Mouse (Mus musculus): ENCODE data around the gene Dctn2. TPM values are rescaled to one million over a fixed set of nuclear protein-coding genes. Genes with fewer than 3 reads are reported as not detected.
"Not testable (repeated sequence)": the region's sequence is repeated elsewhere in the genome, so short reads cannot be mapped to it uniquely, and the experiment has no call there.

Gene Dctn2
- polyA plus RNA-seq, 1 experiment from 2014 or later: 174 TPM

DNA sequence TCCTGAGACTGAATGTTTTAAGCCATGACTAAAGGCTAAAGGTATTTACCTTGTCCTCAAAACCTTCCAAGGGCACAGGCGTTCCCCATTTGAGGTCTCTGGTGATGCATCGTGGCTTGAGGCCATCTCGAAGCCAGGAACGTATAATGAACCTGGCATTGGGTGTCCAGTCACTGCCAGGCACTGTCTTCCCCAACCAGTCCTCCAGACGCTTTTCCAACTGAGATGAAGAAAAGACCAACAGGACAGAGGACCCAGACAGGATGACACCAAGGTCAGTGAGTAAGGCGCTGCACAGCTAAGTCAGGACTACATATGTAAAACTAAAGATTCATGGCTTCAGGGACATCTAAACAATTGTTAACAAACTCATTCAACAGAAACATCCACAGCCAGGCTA, 34.2 kb downstream of the Dctn2 start:
- H3K27me3 ChIP-seq: no peaks in the 10 kb centered on the region
- H3K4me1 ChIP-seq (replicated peaks): no peaks in the 10 kb centered on the region
- H3K9ac ChIP-seq (replicated peaks): no peak overlapping the region
- no peak for ATAC-seq (ENCODE audit: insufficient number of reproducible peaks, insufficient read depth, low FRiP score, low TSS enrichment, low read depth)
- no peak overlapping the region for H3K27ac ChIP-seq
- no peak overlapping the region for H3K4me3 ChIP-seq (replicated peaks)
- no peak overlapping the region for H3K4me2 ChIP-seq
- H3K36me3 ChIP-seq: peaks cover 99% of the 10 kb centered on the region
- no peaks in the 10 kb centered on the region for H3K9me3 ChIP-seq
- WGBS: 97% methylated on average over 6 of the region's 6 CpGs

DNA sequence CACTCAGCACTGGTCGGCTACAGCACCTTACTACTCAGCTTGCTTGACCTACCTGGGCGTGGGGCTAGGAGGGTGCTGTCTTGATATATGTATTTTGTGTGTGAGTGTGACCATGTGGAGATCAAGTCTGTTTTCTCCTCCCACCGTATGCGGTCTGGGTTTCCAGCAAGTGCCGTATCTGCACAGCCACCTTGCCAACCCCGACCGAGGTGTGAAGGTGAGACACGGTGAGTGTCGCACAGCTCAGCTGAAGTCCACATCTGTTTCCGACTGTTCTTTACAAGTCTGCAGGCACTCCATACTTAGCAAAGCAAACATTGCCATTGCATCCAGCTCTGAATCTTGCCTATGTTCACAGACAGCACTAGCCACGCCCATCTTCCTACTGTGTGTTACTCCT, 37.0 kb downstream of the Dctn2 start:
- ATAC-seq (ENCODE audit: insufficient number of reproducible peaks, insufficient read depth, low FRiP score, low TSS enrichment, low read depth): no peak
- H3K9me3 ChIP-seq: no peaks in the 10 kb centered on the region
- no peak overlapping the region for H3K27ac ChIP-seq
- 95% methylated on average over 11 of the region's 11 CpGs for WGBS
- no peak overlapping the region for H3K4me3 ChIP-seq (replicated peaks)
- peak overlapping the region; percentile 18; the same call in 1 of the 2 replicates for H3K9ac ChIP-seq (replicated peaks)
- H3K4me2 ChIP-seq: no peak overlapping the region
- no peaks in the 10 kb centered on the region for H3K27me3 ChIP-seq
- peaks cover 99% of the 10 kb centered on the region for H3K36me3 ChIP-seq
- H3K4me1 ChIP-seq (replicated peaks): no peaks in the 10 kb centered on the region

DNA sequence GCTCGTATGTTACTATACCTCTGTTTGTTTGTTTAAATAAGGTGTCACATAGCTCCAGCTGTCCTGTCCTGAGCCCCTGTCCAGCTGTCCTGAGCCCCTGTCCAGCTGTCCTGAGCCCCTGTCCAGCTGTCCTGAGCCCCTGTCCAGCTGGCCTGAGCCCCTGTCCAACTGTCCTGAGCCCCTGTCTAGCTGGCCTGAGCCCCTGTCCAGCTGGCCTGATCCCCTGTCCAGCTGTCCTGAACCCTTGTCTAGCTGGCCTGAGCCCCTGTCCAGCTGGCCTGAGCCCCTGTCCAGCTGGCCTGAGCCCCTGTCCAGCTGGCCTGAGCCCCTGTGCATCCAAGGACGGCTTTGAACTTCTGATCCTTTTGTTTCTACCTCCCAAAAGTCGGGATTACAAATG, 43.0 kb downstream of the Dctn2 start:
- H3K4me2 ChIP-seq; ATAC-seq (ENCODE audit: insufficient number of reproducible peaks, insufficient read depth, low FRiP score, low TSS enrichment, low read depth); H3K4me3 ChIP-seq (replicated peaks); H3K4me1 ChIP-seq (replicated peaks); H3K9me3 ChIP-seq; H3K27ac ChIP-seq; H3K27me3 ChIP-seq; H3K9ac ChIP-seq (replicated peaks): not testable (repeated sequence)
- 87% methylated on average over 3 of the region's 3 CpGs for WGBS
- peaks cover 58% of the 10 kb centered on the region for H3K36me3 ChIP-seq

DNA sequence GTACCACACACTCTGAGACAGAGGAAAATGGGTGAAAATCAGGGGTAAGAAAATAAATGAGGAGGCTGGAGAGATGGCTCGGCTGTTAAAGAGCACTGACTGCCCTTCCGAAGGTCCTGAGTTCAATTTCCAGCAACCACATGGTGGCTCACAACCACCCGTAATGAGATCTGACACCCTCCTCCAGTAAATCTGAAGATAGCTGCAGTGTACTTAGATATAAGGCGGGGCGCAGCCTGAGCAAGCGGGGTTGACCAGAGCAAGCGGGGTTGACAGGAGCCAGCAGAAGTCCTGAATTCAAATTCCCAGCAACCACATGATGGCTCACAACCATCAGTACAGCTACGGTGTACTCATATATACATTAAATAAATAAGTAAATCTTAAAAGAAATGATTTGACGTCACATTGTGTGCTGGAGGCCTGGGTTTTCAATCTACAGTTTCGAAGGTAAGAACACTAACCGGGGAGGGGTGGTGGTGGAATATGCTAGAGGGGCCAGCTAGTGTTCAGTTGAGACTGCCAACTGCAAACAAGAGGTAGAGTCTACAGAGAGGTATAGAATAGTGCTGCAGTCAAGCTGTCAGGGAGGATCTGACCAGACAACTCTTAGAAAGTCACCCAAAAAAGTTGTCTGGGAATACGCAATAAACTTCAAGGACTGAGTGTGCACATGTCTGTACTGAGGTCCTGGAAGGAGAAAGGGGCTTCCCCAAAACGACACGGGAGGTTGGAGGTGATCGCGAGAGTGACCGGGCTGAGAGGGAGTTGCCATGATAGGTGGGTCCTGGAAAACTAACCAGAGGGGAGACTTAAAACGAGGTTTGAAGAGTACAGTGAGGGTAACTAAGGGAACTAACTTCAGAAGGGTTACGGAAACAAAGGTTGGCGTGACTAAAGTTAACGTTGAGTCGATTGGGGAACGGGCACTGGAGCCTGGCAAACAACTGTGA, 44.6 kb downstream of the Dctn2 start:
- H3K4me1 ChIP-seq (replicated peaks): peaks cover 10% of the 10 kb centered on the region
- peak overlapping the region; percentile 80 for H3K27ac ChIP-seq
- peak overlapping the region; percentile 73 for H3K4me2 ChIP-seq
- H3K27me3 ChIP-seq: no peaks in the 10 kb centered on the region
- peak overlapping the region; percentile 82 for H3K4me3 ChIP-seq (replicated peaks)
- ATAC-seq (ENCODE audit: insufficient number of reproducible peaks, insufficient read depth, low FRiP score, low TSS enrichment, low read depth): peak; percentile 40
- 37% methylated on average over 23 of the region's 23 CpGs for WGBS
- H3K9ac ChIP-seq (replicated peaks): peak overlapping the region; percentile 79
- H3K9me3 ChIP-seq: no peaks in the 10 kb centered on the region
- peaks cover 42% of the 10 kb centered on the region for H3K36me3 ChIP-seq

DNA sequence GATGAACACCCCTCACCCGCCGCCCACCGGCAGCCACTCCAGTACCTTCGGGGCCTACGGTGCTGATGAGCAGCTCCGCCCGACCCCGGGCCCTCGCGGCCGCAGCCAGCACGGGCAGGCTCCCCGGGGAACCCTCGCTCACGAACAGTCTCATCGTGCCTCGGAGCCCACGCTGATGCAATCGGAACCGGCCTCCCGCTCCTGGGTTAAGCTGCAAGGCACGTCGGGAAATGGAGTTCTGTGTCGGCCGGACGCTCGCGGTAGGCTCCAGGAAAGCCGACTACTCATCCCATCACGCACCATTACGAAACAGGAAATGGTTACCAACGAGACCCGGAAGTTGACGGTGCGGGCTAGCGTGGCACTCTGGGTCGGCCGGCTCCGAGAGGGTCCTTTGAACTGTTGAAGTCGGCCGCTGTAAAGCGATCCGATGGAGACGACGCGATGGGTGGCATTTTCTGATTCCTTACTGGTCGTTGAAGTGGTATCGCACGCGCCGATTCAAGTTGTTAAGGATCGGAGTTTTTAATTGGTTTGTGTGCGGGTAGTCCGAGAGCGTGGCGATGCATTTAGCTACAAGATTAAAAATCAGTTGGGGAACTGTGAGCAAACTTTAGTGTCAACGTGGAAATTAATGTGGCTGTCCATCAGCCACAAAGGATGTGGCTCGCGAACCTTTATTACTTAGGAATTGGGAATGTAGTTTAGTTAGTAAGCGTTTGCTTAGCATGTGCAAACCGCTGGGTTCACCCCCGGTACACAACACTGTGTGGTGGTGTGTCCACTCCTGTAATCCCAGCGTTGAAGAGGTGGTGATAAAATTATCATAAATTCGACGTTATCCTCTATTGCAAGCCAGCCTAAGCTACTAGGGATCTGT, 45.5 kb downstream of the Dctn2 start, which contains the start of gene Mars:
Mars (minus strand) TSS at position 311 of the 880 bp plus-strand sequence.
- Histone ChIP-seq H3K9me3 (no peaks in the 10 kb centered on the region), H3K9ac (replicated peaks) (peak within 1 kb of the TSS; percentile 79), H3K4me3 (replicated peaks) (peak within 1 kb of the TSS; percentile 82), H3K4me1 (replicated peaks) (peaks cover 10% of the 10 kb centered on the region), H3K4me2 (peak within 1 kb of the TSS; percentile 73), H3K36me3 (peaks cover 33% of the 10 kb centered on the region), H3K27ac (peak within 1 kb of the TSS; percentile 80), H3K27me3 (no peaks in the 10 kb centered on the region)
- WGBS: under 1% methylated on average over 65 of the region's 65 CpGs
- ATAC-seq (ENCODE audit: insufficient number of reproducible peaks, insufficient read depth, low FRiP score, low TSS enrichment, low read depth): peak; percentile 95

DNA sequence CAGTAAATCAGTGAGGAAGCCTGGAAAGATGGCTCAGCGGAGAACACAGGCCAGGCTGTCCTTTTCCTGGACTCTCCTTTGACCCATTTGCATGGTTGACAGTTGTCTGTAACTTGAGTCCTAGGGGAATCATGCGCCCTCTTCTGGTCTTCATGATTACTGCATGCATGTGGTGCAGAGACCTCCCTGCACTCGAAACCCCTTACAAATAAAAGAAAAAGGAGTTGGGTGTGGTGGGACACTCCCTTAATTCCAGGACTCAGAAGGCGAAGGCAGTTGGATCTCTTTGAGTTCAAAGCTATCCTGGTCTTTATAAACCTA, 46.1 kb downstream of the Dctn2 start:
- Histone ChIP-seq H3K4me2 (peak overlapping the region; percentile 73), H3K36me3 (peaks cover 27% of the 10 kb centered on the region), H3K27me3 (no peaks in the 10 kb centered on the region), H3K9ac (replicated peaks) (peak overlapping the region; percentile 79; the same call in 1 of the 2 replicates), H3K4me1 (replicated peaks) (peaks cover 10% of the 10 kb centered on the region), H3K4me3 (replicated peaks) (peak overlapping the region; percentile 82), H3K9me3 (no peaks in the 10 kb centered on the region), H3K27ac (peak overlapping the region; percentile 66)
- WGBS: 1% methylated on average over 4 of the region's 4 CpGs
- ATAC-seq (ENCODE audit: insufficient number of reproducible peaks, insufficient read depth, low FRiP score, low TSS enrichment, low read depth): peak; percentile 6; the same call in 1 of the 2 replicates

DNA sequence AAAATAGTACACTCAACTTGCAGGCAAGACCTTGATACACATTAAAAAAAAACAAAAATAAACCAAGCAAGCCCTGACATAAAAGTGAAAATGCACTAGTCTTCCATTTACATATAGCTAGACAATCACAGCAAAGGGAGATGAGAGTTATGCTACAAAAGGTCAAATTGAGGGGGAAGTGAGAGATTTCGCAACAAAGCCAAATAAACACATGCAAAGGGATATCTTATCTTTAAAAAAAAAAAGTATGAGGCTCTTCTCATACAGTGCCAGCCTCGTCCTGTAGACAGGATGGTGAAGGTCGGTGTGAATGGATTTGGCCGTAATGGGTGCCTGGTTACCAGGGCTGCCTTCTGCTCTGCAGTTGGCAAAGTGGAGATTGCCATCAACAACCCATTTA, 46.7 kb downstream of the Dctn2 start:
- Histone ChIP-seq H3K4me1 (replicated peaks) (peaks cover 10% of the 10 kb centered on the region), H3K9ac (replicated peaks) (no peak overlapping the region), H3K4me2 (no peak overlapping the region), H3K27ac (no peak overlapping the region), H3K4me3 (replicated peaks) (no peak overlapping the region), H3K36me3 (peaks cover 21% of the 10 kb centered on the region), H3K9me3 (no peaks in the 10 kb centered on the region), H3K27me3 (no peaks in the 10 kb centered on the region)
- WGBS: 81% methylated on average over 4 of the region's 4 CpGs
- no peak for ATAC-seq (ENCODE audit: insufficient number of reproducible peaks, insufficient read depth, low FRiP score, low TSS enrichment, low read depth)

DNA sequence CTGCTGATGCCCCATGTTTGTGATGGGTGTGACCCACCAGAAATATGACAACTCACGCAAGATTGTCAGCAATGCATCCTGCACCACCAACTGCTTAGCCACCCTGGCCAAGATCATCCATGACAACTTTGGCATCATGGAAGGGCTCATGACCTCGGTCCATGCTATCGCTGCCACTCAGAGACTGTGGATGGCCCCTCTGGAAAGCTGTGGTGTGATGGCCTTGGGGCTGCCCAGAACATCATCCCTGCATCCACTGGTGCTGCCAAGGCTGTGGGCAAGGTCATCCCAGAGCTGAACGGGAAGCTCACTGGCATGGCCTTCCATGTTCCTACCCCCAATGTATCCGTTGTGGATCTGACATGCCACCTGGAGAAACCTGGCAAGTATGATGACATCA, 47.3 kb downstream of the Dctn2 start:
- not testable (repeated sequence) for H3K4me3 ChIP-seq (replicated peaks); H3K27ac ChIP-seq; H3K4me1 ChIP-seq (replicated peaks); H3K9me3 ChIP-seq; H3K9ac ChIP-seq (replicated peaks); H3K27me3 ChIP-seq; ATAC-seq (ENCODE audit: insufficient number of reproducible peaks, insufficient read depth, low FRiP score, low TSS enrichment, low read depth); H3K4me2 ChIP-seq
- peaks cover 15% of the 10 kb centered on the region for H3K36me3 ChIP-seq
- 90% methylated on average over 5 of the region's 5 CpGs for WGBS

DNA sequence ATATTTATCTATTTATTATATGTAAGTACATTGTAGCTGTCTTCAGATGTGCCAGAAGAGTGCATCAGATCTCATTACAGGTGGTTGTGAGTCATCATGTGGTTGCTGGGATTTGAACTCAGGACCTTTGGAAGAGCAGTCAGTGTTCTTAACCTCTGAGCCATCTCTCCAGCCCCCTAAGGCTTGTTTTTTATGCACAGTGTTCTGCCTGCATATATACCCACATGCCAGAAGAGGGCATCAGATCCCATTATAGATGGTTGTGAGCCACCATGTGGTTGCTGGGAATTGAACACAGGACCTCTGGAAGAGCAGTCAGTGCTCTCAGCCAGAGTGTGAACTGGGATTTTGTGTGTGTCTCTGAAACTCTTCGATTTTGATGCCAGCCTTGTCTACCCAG, 48.8 kb downstream of the Dctn2 start:
- H3K9ac ChIP-seq (replicated peaks); H3K9me3 ChIP-seq: not testable (repeated sequence)
- 74% methylated on average over 1 of the region's 1 CpGs for WGBS

DNA sequence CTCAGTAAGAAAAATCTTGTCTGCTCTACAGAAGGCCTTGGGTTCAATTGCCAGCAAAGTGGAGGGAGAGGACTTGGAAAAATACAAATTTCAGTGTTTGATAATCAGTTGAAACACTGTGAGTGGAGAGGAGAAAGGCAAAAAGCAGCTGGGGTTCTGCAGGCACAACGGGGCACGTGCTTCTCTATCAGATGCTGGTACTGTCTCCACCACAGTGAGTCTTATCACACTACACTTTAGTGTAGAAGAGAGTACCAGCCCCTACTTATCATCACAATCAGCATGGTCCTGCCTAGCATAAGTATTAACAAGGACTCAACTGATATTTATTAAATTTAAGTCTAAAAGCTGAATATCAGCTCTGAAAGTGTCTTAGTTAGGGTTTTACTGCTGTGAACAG, 51.1 kb downstream of the Dctn2 start:
- no peak overlapping the region for H3K4me3 ChIP-seq (replicated peaks)
- no peaks in the 10 kb centered on the region for H3K9me3 ChIP-seq
- peaks cover 17% of the 10 kb centered on the region for H3K27me3 ChIP-seq
- no peak for ATAC-seq (ENCODE audit: insufficient number of reproducible peaks, insufficient read depth, low FRiP score, low TSS enrichment, low read depth)
- WGBS: 82% methylated on average over 2 of the region's 2 CpGs
- no peak overlapping the region for H3K4me2 ChIP-seq
- H3K9ac ChIP-seq (replicated peaks): no peak overlapping the region
- no peak overlapping the region for H3K27ac ChIP-seq
- no peaks in the 10 kb centered on the region for H3K36me3 ChIP-seq
- H3K4me1 ChIP-seq (replicated peaks): no peaks in the 10 kb centered on the region

More for the DNA sequence above, 48.8 kb downstream of the Dctn2 start:
- H3K4me2 ChIP-seq; ATAC-seq (ENCODE audit: insufficient number of reproducible peaks, insufficient read depth, low FRiP score, low TSS enrichment, low read depth); H3K4me3 ChIP-seq (replicated peaks); H3K4me1 ChIP-seq (replicated peaks); H3K27ac ChIP-seq; H3K36me3 ChIP-seq; H3K27me3 ChIP-seq: not testable (repeated sequence)

DNA sequence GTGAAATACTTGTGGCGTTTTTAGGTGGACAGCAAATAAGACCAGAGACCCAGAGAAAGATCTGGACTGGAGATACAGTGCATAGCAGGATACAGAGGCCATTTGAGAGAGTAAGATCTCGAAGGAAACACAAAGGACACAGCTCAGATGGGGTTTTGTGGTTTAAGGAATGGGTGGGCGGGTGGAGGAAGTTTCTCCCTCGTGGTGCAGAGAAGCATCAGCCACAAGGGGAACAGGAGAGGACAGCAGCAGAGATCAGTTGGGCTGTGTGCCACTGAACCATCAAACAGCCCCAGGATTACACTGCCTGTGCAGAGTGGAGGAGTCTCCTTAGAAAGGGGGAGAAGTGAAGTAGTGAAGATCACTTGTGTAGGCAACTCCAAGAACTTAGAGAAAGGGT, 51.8 kb downstream of the Dctn2 start:
- peaks cover 23% of the 10 kb centered on the region for H3K27me3 ChIP-seq
- no peaks in the 10 kb centered on the region for H3K4me1 ChIP-seq (replicated peaks)
- H3K9me3 ChIP-seq: no peaks in the 10 kb centered on the region
- no peak overlapping the region for H3K4me2 ChIP-seq
- no peak overlapping the region for H3K27ac ChIP-seq
- H3K9ac ChIP-seq (replicated peaks): no peak overlapping the region
- no peak for ATAC-seq (ENCODE audit: insufficient number of reproducible peaks, insufficient read depth, low FRiP score, low TSS enrichment, low read depth)
- H3K4me3 ChIP-seq (replicated peaks): no peak overlapping the region
- H3K36me3 ChIP-seq: no peaks in the 10 kb centered on the region
- WGBS: 44% methylated on average over 4 of the region's 4 CpGs
